Mouse (Mus musculus) myocyte (in vitro differentiated cells): ENCODE results near the gene Ifnl3.

ENCODE experiments used
- E2F4 ChIP-seq: IDR thresholded peaks from one replicate; pipeline ENCODE4 v1.6.1; 2011; ENCODE audit warnings: mild to moderate bottlenecking, control low read depth, moderate library complexity; ENCODE audit not compliant: insufficient read depth
- MYOD1 ChIP-seq, 3 experiments: IDR thresholded peaks; one replicate each; pipeline ENCODE4 v1.6.1; 2011; ENCODE audit warnings: control low read depth in 2 of 3, low read depth in 2 of 3, mild to moderate bottlenecking in 2 of 3, moderate library complexity in 1 of 3; ENCODE audit not compliant: insufficient read length in 2 of 3, control insufficient read depth in 1 of 3
- POLR2A ChIP-seq: IDR thresholded peaks from one replicate; pipeline ENCODE4 v1.6.1; 2011; ENCODE audit warnings: low read depth, mild to moderate bottlenecking, control low read depth, moderate library complexity; ENCODE audit not compliant: insufficient read length
- POLR2AphosphoS2 ChIP-seq: IDR thresholded peaks from one replicate; pipeline ENCODE4 v1.6.1; 2011; ENCODE audit warnings: low read depth, control low read depth; ENCODE audit not compliant: insufficient read length
- USF1 ChIP-seq: IDR thresholded peaks from one replicate; pipeline ENCODE4 v1.6.1; 2011; ENCODE audit warnings: low read depth, mild to moderate bottlenecking, control low read depth, moderate library complexity

DNA sequence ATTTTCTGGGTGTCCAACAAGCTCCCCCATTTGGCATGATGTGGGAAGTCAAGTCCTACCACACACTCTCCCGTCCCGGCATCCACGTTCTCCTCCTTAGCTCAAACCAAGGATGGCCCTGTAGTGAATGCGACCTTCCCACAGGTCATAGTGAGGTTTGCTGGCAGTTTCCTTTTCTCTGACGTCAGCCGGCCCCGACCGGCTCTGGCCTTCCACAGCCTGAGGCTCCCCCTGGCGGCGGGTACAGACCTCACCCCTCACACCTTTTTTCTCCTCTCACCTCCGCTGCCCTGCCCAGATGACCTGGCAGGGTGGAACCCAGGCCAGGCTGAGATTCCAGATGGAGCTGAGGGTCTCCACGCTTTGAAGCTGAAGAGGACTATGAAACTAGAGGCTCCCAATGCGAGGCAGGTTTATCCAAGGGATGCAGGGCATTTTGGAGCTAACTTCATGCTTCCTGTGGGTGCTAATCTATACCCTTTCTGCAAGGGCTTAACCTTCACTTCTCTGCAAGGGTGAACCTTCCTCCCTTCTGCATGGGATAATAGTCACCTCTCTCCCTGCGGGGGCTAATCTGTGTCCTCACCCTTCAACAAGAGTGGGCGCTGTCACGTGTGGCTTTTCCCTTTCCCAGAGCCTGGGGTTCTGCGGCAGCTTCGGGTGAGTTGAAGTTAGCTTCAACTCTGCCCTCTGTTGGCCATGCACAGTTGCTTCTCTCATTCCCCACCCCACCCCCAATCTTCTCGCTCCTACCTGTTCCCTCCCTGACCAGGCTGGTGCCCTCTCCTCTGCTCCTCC is 5.5 kb downstream of the Ifnl3 start:
- TF ChIP-seq POLR2A (no peak), POLR2AphosphoS2 (no peak), MYOD1 (IDR thresholded peaks at IDR 0.05; ENCODE audit: control insufficient read depth in 1 of 3, insufficient read length in 2 of 3, low read depth in 2 of 3) (no peak), E2F4 (no peak), USF1 (no peak)
